ENCODE assay signal across 12 mouse cellular contexts in the genomic region with DNA sequence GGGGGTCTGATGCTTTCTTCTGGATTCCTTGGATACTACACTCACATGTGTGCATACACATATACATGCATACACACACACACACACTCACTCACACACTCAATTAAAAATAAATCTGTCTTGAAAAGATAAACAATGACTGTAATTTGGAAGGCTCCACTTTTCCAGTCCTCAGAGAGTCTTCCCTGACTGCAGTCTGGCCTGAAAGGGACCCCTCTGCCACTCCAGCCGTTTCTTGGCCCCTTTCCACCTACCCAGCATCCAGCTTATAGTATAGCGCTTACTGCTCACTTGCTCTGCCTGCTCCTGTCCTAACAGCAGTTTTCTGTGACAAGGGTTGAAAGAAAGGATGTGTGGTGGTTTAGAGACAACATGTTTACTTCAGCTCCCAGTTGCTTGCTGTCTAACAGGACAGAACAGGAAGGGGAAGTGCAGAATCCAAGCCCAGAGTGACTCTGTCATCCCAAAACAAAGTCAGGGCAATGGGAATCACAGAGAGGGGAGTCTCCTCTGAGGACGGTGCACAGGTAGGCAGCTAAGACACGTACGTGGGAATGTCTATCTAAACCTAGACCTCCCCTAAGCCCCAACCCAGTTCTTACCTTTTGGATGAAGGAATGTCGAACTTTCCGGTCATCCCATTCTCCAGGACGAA. TPM values are rescaled to one million over a fixed set of nuclear protein-coding genes. Genes with fewer than 3 reads are reported as not detected.
DNase-seq lines count a peak whose midpoint lies in the region; ATAC-seq and TF ChIP-seq lines count a peak whose summit lies in the region.
"Had no signal": no experiment of that assay in that cellular context is flagged by ENCODE, and none has a peak within 500 bp of the region (broad histone marks: within the 10 kb centered on the region; RNA-seq: fewer than 3 reads in every experiment).

No protein-coding gene starts in this region.

- DNase-seq in heart, adult 11 months, result peak; percentile 90
- DNase-seq in heart, adult 8-10 months (ENCODE audit: low spot score), result no peak
- peak; percentile 0 for DNase-seq in kidney, adult 9 months
- DNase-seq in kidney, adult 8-10 months, result no peak
- no peak for DNase-seq in lung, adult 2 months
- no peak for DNase-seq in spleen, postnatal 36 days (ENCODE audit: low spot score in 2 of 2)
- DNase-seq: right cerebral cortex, postnatal 4 days had no signal

- TF ChIP-seq CTCF in lung, adult 2 months (IDR thresholded peaks at IDR 0.05; ENCODE audit: insufficient read depth, low read length), result no peak

- H3ac ChIP-seq in myocyte (ENCODE audit: control insufficient read depth, insufficient read length), result no peak overlapping the region

- H3K27me3 ChIP-seq in lung, embryonic 16.5 days (ENCODE audit: control insufficient read depth, insufficient read depth, low read depth, low read length), result no peaks in the 10 kb centered on the region
- H3K27me3 ChIP-seq in myocyte (ENCODE audit: control insufficient read depth, insufficient read depth, insufficient read length), result no peaks in the 10 kb centered on the region

- H3K4me1 ChIP-seq in lung, embryonic 16.5 days (replicated peaks; ENCODE audit: control insufficient read depth, insufficient read depth, low read length), result peaks cover 63% of the 10 kb centered on the region
- H3K4me1 ChIP-seq in lung, adult 2 months (ENCODE audit: control insufficient read depth, insufficient read depth, low read length), result peaks cover 55% of the 10 kb centered on the region

- H3K4me2 ChIP-seq in lung, embryonic 16.5 days (ENCODE audit: low read depth, low read length), result no peak overlapping the region
- H3K4me2 ChIP-seq in myocyte (ENCODE audit: low read depth), result peak overlapping the region; percentile 53

- H3K4me3 ChIP-seq in lung, embryonic 16.5 days (ENCODE audit: low read length), result no peak overlapping the region
- no peak overlapping the region for H3K4me3 ChIP-seq in lung, adult 2 months (replicated peaks; ENCODE audit: extremely low read depth, low read depth, low read length)
- peak overlapping the region; percentile 7 for H3K4me3 ChIP-seq in myocyte

- peaks cover 21% of the 10 kb centered on the region for H3K36me3 ChIP-seq in lung, embryonic 16.5 days (ENCODE audit: control insufficient read depth, insufficient read depth, low read length)
- peaks cover 39% of the 10 kb centered on the region for H3K36me3 ChIP-seq in myocyte (ENCODE audit: control insufficient read depth, insufficient read depth)

- H3K79me2 ChIP-seq in myocyte (ENCODE audit: control insufficient read depth, insufficient read depth), result peaks cover 22% of the 10 kb centered on the region

- H3K9me3 ChIP-seq in lung, embryonic 16.5 days (ENCODE audit: control insufficient read depth, low read length), result no peaks in the 10 kb centered on the region

- WGBS in lung, embryonic 16.5 days, result 69% methylated on average over 8 of the region's 8 CpGs
- 62% methylated on average over 8 of the region's 8 CpGs for WGBS in lung, adult 2 months

- no peak for TF ChIP-seq POLR2A in lung, adult 2 months (IDR thresholded peaks at IDR 0.05; ENCODE audit: borderline replicate concordance, extremely low read depth, low read depth, low read length)
- no peak for TF ChIP-seq POLR2A in myocyte (IDR thresholded peaks at IDR 0.05; ENCODE audit: insufficient read length, low read depth)

- peak overlapping the region; percentile 70 for H3K27ac ChIP-seq in lung, embryonic 16.5 days (ENCODE audit: low read length)
- H3K27ac ChIP-seq: macrophage had no signal

- no peak overlapping the region for H3K9ac ChIP-seq in lung, embryonic 16.5 days (ENCODE audit: low read length)

- peak; percentile 48 for ATAC-seq in lung, embryonic 16.5 days (ENCODE audit: low read depth)
- ATAC-seq: activated CD4-positive, CD25-positive, alpha-beta regulatory T cell, adult 4 months had no signal

TF ChIP-seq in myocyte, 11 proteins besides CTCF, POLR2A, EP300 and RAD21:
- TF ChIP-seq E2F4 (IDR thresholded peaks at IDR 0.05; ENCODE audit: insufficient read depth), result no peak
- no peak for TF ChIP-seq POLR2AphosphoS2 (IDR thresholded peaks at IDR 0.05; ENCODE audit: insufficient read length, low read depth)
- no peak for TF ChIP-seq MYOG (IDR thresholded peaks at IDR 0.05; ENCODE audit: control insufficient read depth in 1 of 3, insufficient read depth in 1 of 3, insufficient read length in 2 of 3, low read depth in 2 of 3)
- no peak for TF ChIP-seq MYOD1 (IDR thresholded peaks at IDR 0.05; ENCODE audit: control insufficient read depth in 1 of 3, insufficient read length in 2 of 3, low read depth in 2 of 3)
- TF ChIP-seq CEBPB (IDR thresholded peaks at IDR 0.05; ENCODE audit: insufficient read depth, poor library complexity, severe bottlenecking), result no peak
- TF ChIP-seq USF1 (IDR thresholded peaks at IDR 0.05; ENCODE audit: low read depth), result no peak
- no peak for TF ChIP-seq SRF (IDR thresholded peaks at IDR 0.05; ENCODE audit: control insufficient read depth, insufficient read length, low read depth)
- no peak for TF ChIP-seq MAX (IDR thresholded peaks at IDR 0.05; ENCODE audit: low read depth)
- TF ChIP-seq TCF12 (IDR thresholded peaks at IDR 0.05; ENCODE audit: insufficient read depth, poor library complexity, severe bottlenecking), result no peak
- no peak for TF ChIP-seq TCF3 (IDR thresholded peaks at IDR 0.05; ENCODE audit: insufficient read length, low read depth)
- TF ChIP-seq REST (IDR thresholded peaks at IDR 0.05; ENCODE audit: insufficient read depth, insufficient read length), result no peak

RNA-seq across cellular contexts. Expression of a gene that starts 8.7 kb away (rescaled TPM):
- 100 to 1,000 TPM; 125 to 142 (median 135) TPM for total RNA-seq in heart, adult 8-10 months (2022)
- 123 and 126 TPM in 2 replicates for polyA plus RNA-seq in lung, embryonic 16.5 days (2015; fragmentation: Nextera tagmentation; extraction: Ambion mirVana)
- polyA plus RNA-seq in lung, adult 2 months (2012; rRNA removed), result 63.0 and 63.5 TPM in 2 replicates
- polyA plus RNA-seq in myocyte (2012; fragmentation: generic; extraction: Trizol), result 93.7 TPM

RNA-seq across cellular contexts. Expression of a gene that starts 8.9 kb away (rescaled TPM):
- total RNA-seq in heart, adult 8-10 months (2022), result 100 to 1,000 TPM in 2 of 4 experiments, 10 to 100 TPM in 2; 95.4 to 107 (median 99.6) TPM
- polyA plus RNA-seq in lung, embryonic 16.5 days (2015; fragmentation: Nextera tagmentation; extraction: Ambion mirVana), result 252 and 267 TPM in 2 replicates
- 141 and 172 TPM in 2 replicates for polyA plus RNA-seq in lung, adult 2 months (2012; rRNA removed)
- polyA plus RNA-seq in myocyte (2012; fragmentation: generic; extraction: Trizol), result 199 TPM

RNA-seq across cellular contexts. Expression of a gene that starts 12.0 kb away (rescaled TPM):
- 10 to 100 TPM; 40.4 to 45.1 (median 44.2) TPM for total RNA-seq in heart, adult 8-10 months (2022)
- polyA plus RNA-seq in lung, embryonic 16.5 days (2015; fragmentation: Nextera tagmentation; extraction: Ambion mirVana), result 57.9 and 63.0 TPM in 2 replicates
- 567 and 655 TPM in 2 replicates for polyA plus RNA-seq in lung, adult 2 months (2012; rRNA removed)
- 178 TPM for polyA plus RNA-seq in myocyte (2012; fragmentation: generic; extraction: Trizol)

RNA-seq across cellular contexts. Expression of a gene that starts 15.1 kb away (rescaled TPM):
- not detected for total RNA-seq in heart, adult 8-10 months (2022)
- polyA plus RNA-seq in lung, embryonic 16.5 days (2015; fragmentation: Nextera tagmentation; extraction: Ambion mirVana), result 0.19 and 0.40 TPM in 2 replicates
- 0.18 and 0.22 TPM in 2 replicates for polyA plus RNA-seq in lung, adult 2 months (2012; rRNA removed)
- 0.14 TPM for polyA plus RNA-seq in myocyte (2012; fragmentation: generic; extraction: Trizol)
- total RNA-seq: left cerebral cortex, postnatal 14 days had no signal
- polyA plus RNA-seq: macrophage had no signal

RNA-seq across cellular contexts. Expression of a gene that starts 57.5 kb away (rescaled TPM):
- 100 to 1,000 TPM; 111 to 149 (median 137) TPM for total RNA-seq in heart, adult 8-10 months (2022)
- 418 and 448 TPM in 2 replicates for polyA plus RNA-seq in lung, embryonic 16.5 days (2015; fragmentation: Nextera tagmentation; extraction: Ambion mirVana)
- 177 and 180 TPM in 2 replicates for polyA plus RNA-seq in lung, adult 2 months (2012; rRNA removed)
- 214 TPM for polyA plus RNA-seq in myocyte (2012; fragmentation: generic; extraction: Trizol)

Comparison
In these comparisons a context has a peak if more than half of its experiments do, and no peak if none do; other contexts are left out.
1. DNase-seq: peak in heart, adult 11 months (single experiment) and kidney, adult 9 months (single experiment); none in heart, adult 8-10 months (single experiment), kidney, adult 8-10 months (0 of 2), lung, adult 2 months (single experiment) and spleen, postnatal 36 days (0 of 2).